Mouse (Mus musculus): ENCODE results near the gene Cd81.

Gene Cd81

DNA sequence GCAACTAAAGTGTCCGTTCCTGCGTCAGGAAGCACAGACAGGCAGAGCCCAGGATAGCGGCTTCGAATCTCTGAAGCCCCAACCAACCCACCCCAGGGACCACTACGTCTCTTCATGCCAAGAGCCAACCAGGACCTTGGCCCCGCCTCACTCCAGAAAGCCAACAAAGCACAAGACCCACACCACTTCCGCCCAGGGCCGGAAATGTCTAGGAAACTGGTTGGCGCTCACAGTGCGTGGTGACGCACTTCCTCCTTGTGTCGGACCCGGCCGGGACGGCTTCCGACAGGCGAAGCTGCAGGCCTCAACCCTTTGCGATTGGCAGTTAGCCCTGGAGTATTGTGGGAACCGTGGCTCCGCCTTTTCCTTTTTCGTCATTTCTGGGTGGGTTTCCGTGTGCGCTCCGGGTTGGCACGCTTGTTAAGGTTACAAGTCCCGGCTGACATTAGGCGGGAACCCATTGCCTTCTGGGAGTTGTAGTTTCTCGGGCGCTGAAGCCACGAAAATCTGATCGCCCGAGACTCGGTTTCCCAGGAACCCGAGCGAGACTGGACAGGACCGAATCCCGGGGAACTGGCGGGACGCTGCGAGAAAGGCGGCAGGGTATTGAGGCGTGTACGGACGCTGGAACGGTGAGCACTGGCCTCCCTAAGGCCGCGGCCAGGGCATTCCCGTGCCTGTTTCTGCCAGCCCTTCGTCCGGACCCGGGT, 16.5 kb downstream of the Cd81 start, which contains the start of gene Tssc4:
TSS of gene Tssc4 (plus strand) at position 368 of the 710 bp plus-strand sequence.
- no peak; the same call in 1 of the 2 replicates for TF ChIP-seq GATA4 (IDR thresholded peaks at IDR 0.05; ENCODE audit: insufficient replicate concordance, low read length)

DNA sequence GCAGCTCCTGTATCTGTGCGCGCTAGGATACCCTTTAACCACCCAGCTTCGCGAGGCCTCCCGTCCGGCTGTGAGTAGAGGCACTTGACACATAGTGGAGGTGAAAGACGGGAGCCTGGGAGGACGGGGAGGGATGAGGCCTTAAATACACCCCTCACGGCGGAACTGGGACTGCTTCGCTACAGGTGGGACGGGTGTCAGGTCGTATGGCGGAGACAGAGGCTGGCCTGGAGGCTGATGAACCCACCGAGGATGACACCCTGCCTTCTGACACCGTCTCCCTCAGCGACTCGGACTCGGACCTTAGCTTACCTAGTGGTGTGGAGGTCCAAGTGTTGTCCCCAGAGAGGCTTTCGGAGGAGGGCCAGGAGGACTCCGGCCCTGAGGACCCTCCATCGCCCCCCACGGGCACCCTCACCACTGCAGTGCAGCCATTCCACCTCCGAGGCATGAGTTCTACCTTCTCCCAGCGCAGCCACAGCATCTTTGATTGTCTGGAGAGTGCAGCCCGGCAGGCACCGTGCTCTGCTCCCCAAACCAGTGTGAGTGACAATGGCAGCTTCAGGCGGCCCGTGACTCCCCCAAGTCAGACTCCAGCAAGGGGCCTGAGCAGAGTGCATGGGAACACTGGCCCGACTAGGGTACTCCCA, 17.3 kb downstream of the Cd81 start:
- no peak for TF ChIP-seq GATA4 (IDR thresholded peaks at IDR 0.05; ENCODE audit: insufficient replicate concordance, low read length)

DNA sequence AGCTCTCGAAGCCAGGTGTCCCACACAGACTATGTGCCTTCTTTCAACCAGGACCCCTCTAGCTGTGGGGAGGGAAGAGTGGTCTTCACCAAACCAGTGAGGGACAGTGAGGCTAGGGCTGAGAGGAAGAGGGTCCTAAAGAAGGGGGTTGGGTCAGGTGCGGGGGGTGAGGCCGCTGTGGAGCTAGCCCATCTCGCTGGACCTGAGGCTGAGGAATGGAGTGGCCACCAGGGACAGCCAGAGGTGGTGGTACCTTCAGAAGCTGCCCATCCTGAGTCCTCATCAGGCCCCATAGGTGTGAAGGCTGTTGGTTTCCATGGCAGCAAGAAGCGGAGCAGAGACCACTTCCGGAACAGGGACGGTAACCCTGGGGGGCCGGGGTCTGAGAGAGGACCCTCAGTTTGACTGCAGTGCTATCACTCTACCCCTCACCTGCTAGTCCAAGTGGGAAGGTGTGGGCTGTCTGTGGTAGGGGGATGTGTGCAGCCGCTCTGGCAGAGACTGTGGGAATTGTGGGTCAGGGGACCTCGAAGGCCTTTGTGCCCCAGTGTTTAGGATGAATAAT, 18.0 kb downstream of the Cd81 start:
- TF ChIP-seq GATA4 (IDR thresholded peaks at IDR 0.05; ENCODE audit: insufficient replicate concordance, low read length): no peak

DNA sequence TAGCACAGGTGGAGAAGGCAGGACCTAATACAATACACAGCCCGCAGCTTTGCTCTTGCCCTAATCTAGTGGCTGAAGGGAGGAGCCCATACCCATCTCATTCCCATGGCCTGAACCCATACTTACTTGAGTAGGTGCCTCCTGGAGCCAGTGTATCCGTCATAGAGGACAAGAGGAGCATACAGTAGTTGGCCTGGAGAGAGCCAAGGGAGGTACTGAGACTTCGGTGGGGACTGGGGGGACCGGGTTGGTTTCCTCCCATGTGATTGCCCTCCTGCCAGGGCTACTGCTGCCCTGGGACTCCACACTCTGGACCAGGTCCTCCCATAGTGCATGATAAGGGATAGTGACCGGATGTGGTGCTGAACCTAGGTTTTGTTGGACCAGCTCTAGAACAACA, 20.1 kb downstream of the Cd81 start:
- TF ChIP-seq GATA4 (IDR thresholded peaks at IDR 0.05; ENCODE audit: insufficient replicate concordance, low read length): no peak

DNA sequence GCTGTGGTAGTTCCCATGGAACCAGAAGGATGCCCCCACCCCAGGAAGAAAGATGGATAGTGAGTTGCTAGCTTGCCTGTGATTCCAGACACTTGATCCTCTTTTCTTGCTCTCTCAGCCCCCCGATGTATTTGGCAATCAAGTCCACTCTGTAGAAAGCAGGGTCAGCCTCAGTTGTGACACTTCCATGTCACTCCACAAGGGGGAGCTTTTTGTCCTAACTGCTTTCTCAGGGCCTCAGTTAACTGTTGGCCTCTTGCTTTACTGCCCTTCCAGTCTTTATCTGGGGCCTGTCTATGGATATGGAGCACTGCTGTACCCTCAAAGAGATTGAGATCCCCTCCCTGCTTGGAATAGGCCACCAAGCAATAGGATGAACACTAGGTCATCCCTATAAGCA, 20.5 kb downstream of the Cd81 start:
- no peak for TF ChIP-seq GATA4 (IDR thresholded peaks at IDR 0.05; ENCODE audit: insufficient replicate concordance, low read length)

DNA sequence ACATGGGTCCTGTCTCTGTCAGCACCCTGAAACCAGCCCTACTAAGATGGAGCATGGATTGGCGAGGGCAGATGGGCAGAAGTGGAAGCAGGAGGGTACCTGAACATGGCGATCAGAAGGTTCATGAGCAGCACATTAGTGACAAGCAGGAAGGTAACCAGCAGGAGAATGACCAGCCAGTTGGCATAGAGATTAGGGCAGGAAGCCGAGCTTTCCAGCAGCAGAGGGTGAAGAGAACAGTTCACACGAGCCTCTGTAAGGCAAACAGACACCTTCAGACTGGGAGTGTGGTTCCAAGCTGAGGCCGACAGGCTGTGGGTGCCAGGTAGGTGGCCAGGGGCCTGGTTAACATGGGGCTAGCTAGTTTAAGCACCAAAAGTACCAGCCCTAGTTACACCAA, 22.9 kb downstream of the Cd81 start:
- no peak for TF ChIP-seq GATA4 (IDR thresholded peaks at IDR 0.05; ENCODE audit: insufficient replicate concordance, low read length)

DNA sequence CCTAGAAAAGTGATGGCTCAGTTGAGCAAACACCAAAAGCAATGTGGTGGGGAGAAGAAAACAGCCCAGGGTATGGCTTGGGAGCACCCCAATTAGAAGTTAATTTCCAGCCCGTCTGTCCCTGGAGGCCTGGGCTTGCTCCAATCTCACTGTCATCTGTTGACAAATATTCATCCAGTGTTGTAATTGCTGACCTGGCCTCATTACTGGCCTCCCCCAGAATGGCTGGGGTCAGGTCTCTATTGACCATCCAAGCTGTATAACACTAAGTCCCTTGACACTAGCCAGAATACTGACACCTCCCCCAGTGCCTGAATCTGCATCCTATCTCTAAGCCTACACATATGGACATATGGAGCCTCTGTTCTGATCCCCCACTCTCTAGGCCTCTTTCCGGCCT, 24.8 kb downstream of the Cd81 start:
- TF ChIP-seq GATA4 (IDR thresholded peaks at IDR 0.05; ENCODE audit: insufficient replicate concordance, low read length): no peak

DNA sequence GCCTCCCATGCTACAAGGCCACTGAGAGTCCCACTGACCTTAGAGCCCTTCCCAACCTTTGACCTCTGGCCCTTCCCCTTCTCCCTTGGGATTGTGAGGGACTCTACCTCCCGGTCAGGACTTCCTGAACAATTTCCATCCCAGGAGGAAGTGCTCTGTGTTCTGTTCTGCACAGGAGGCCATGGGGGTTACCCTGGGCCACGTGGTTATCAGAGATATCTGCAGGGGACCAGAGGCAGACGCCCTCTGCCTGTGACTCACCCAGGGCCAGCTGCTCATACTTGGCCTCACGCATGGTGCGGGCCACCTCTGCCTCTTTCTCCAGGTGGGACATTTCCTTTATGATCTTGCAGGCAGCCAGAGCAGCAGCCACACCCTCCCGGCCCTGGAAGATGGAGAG, 29.5 kb downstream of the Cd81 start:
- no peak for TF ChIP-seq GATA4 (IDR thresholded peaks at IDR 0.05; ENCODE audit: insufficient replicate concordance, low read length)

DNA sequence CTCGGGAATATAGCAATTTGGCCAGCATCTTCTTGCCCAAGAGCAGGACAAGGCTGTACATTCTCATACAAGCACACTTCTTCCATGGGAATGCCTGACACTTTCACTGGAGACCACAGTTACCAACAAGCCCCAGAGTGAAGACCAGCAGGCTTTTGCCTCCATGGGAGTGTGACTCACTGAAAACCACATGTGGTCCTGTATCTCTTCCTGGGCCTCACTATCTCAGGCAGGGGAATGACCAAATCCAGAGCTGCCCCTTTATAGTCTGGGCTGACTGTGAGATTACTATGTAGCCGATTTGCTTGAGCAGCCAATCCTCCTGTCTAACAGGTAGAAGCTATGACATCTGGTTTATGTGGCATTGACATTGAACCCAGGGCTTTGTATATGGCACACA, 31.2 kb downstream of the Cd81 start:
- no peak for TF ChIP-seq GATA4 (IDR thresholded peaks at IDR 0.05; ENCODE audit: insufficient replicate concordance, low read length)

DNA sequence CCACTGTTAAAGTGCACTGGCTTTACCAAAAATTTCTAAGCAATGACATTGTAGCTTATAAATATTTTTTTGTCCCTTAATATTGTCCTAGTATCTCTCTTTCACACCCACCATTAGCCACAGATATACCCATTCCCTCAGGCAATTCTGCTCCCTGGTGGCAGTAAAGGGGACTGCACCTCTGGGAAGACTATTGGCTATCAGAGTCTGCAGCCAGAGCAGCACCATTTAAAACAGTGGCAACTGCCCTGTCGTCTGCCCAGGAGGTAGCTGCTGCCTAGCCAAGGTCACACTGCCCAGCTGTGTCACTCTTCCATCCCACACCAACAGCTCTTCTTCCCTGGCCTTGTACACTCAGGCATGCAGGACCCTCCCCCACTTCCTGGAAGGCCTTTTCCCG, 33.8 kb downstream of the Cd81 start:
- no peak for TF ChIP-seq GATA4 (IDR thresholded peaks at IDR 0.05; ENCODE audit: insufficient replicate concordance, low read length)

DNA sequence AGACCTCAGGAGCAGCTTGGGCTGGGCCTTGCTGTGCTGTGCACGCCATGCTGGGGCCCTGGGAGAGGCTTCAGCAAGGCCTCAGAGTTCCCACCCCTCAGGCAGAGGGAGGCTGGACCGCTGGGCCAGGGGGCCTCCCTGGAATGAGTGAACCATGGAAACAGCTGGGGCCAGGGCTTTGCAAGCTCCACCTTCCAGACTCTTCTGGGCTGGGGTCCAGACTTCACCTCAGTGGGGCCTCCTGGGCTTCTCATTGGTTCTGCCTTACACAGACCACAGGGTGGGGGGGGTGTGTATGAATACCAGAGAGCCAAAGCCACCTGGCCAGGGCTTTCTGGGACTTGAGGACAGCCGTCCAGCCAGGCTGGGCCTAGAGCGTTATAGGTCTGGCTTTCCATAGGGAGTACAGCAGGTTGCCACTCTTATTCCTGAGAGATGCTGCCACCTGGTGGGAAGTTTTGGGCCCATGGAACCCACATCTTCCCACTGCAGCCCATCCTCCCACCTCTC, 34.6 kb downstream of the Cd81 start:
- TF ChIP-seq GATA4 (IDR thresholded peaks at IDR 0.05; ENCODE audit: insufficient replicate concordance, low read length): no peak

DNA sequence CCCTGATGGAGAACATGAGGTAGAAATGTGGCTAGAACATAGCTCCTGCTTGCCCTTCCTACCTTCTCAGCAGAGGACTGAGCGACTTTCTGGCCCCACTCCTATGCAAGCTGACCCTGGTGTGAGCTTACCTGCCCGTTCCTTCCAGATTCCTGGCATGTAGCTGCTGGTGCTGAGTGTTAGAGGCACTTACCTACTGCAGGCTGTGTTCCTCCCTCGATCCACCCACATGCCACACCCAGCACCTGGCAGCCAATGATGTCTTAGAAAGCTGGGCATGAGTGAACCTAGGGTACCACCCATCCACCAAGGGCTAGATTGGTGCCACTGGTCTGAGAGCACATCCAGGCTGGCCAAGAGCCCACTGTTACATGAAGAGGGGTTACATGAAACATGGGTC, 41.3 kb downstream of the Cd81 start:
- TF ChIP-seq GATA4 (IDR thresholded peaks at IDR 0.05; ENCODE audit: insufficient replicate concordance, low read length): no peak

DNA sequence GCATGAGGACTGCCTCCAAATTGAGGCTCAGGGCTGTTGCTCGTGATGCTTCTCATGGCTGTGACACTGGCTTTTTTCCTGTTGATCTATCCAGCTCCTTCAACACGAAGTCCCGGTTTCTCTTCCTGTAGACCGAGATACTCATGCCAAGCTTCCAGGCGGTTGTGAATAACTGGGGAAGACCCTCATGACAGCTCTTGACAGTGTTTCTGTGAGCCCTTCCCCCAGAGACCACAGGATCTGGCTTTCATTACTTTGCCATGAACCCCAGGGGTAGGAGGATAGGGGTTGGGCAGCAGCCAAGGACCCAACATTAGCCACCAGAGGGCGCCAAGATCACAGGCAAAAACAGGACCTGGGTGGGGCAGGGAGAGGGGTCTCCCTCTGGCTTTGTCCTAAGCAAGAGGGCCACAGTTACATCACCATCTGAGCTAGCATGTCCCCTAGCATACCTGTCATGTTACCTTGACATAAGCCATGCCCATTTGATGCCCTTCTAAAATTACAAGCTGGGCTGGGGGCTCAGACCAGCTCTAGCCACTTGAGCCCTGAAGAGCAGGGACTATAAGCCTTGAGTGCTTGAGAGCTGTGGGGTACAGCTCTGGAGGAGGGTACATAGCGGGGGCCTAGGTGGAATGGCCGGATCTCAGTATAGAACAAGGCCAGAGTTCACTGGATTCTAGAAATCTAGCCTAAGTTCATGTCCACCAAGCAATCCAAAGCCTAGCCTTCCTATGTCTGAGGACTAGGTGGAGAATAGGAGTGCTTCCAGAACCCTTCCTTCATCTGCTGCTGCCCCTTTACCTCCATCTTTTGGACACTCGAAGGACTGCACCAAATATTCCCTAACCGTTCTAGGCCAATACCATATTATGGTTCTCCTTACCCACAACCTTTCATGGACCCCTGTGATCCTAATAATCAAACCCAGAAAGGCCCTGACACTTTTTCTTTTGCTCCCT, 42.3 kb downstream of the Cd81 start, which contains the start of gene Trpm5:
TSS of gene Trpm5 (minus strand) at position 51 of the 962 bp plus-strand sequence.
- no peak for TF ChIP-seq GATA4 (IDR thresholded peaks at IDR 0.05; ENCODE audit: insufficient replicate concordance, low read length)

DNA sequence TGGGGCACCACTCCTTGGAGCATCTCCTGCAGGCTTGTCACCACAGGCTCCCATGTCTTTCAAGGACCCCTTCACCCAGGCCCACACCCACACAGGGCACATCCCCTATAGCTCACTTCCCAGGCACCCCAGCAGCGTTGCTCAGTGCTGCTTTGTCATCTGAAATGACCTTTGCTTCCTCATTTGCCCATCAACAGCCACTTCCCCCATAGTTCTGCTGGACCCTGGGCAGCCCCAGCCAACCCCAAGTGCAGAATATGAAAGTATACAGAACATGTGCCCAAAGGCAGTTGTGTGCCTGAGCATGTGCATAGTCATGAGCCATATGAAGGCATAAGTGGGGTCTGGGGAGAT, 43.0 kb downstream of the Cd81 start:
- no peak for TF ChIP-seq GATA4 (IDR thresholded peaks at IDR 0.05; ENCODE audit: insufficient replicate concordance, low read length)

DNA sequence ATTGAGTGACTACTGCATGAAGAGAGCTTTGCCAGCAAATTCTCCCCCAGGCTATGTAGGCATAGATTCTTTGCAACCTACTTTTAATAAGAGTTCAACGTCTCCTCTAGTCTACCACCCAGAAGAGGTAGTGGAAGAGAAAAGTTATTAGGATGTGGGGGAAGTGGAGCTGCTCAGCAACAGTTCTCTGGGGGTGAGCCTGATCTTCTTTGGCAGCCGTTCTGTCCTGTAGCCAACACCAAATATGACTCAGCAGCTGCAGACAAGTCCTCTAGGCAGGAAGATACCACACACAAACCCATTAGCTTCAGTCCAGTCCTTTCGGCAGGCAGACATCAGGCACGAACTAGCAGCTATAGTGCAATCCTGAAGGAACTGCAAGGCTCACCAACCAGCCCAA, 48.2 kb downstream of the Cd81 start:
- no peak for TF ChIP-seq GATA4 (IDR thresholded peaks at IDR 0.05; ENCODE audit: insufficient replicate concordance, low read length)

Data from liver, adult (tissue).